Mouse (Mus musculus): Measurements from ENCODE around the gene 6030408B16Rik.

GRCm38 (mm10) chr15:101331090-101331489 is 38.1 kb downstream of the 6030408B16Rik start:
- TF ChIP-seq EP300 (IDR thresholded peaks at IDR 0.05; ENCODE audit: insufficient read depth, low read depth, low read length): no peak
- no peak for TF ChIP-seq CTCF (IDR thresholded peaks at IDR 0.05)

Measured in heart, adult 2 months (tissue).